Mouse (Mus musculus) lung, embryonic 16.5 days (tissue): ENCODE results near the gene Exosc2. TPM values are rescaled to one million over a fixed set of nuclear protein-coding genes. Genes with fewer than 3 reads are reported as not detected.
A peak's percentile ranks its signal among the peaks of the same experiment; 100 is the strongest.
"Not testable (repeated sequence)": the region's sequence is repeated elsewhere in the genome, so short reads cannot be mapped to it uniquely, and the experiment has no call there.

Experiments
- ATAC-seq: fragments of 200-750 bp; cut with Nextera tagmentation; 2 replicates; pipeline ENCODE4 v1.8.0; 2017; ENCODE audit warnings: low read depth, mild to moderate bottlenecking, moderate library complexity
- H3K27ac ChIP-seq: fragments of 300-500 bp; sonication (generic); 2 replicates; pipeline ENCODE4 v1.5.1; 2014; ENCODE audit warnings: mild to moderate bottlenecking, control low read depth, low read length
- H3K27me3 ChIP-seq: fragments of 300-500 bp; sonication (generic); 2 replicates; pipeline ENCODE4 v1.6.1; 2014; ENCODE audit warnings: low read depth, low read length, mixed read lengths; ENCODE audit not compliant: control insufficient read depth, insufficient read depth
- H3K36me3 ChIP-seq: fragments of 300-500 bp; sonication (generic); 2 replicates; pipeline ENCODE4 v1.6.1; 2014; ENCODE audit warnings: low read length; ENCODE audit not compliant: control insufficient read depth, insufficient read depth
- H3K4me1 ChIP-seq: fragments of 300-500 bp; sonication (generic); replicated peaks from 2 replicates; pipeline ENCODE4 v1.6.1; 2014; ENCODE audit warnings: low read length, mixed read lengths; ENCODE audit not compliant: control insufficient read depth, insufficient read depth
- H3K4me2 ChIP-seq: fragments of 300-500 bp; sonication (generic); 2 replicates; pipeline ENCODE4 v1.6.1; 2014; ENCODE audit warnings: low read depth, low read length, control low read depth
- H3K4me3 ChIP-seq: fragments of 300-500 bp; sonication (generic); 2 replicates; pipeline ENCODE4 v1.5.1; 2014; ENCODE audit warnings: mild to moderate bottlenecking, low read length, control low read depth
- H3K9ac ChIP-seq: fragments of 300-500 bp; sonication (generic); 2 replicates; pipeline ENCODE4 v1.6.1; 2014; ENCODE audit warnings: low read length, control low read depth
- H3K9me3 ChIP-seq: fragments of 300-500 bp; sonication (generic); 2 replicates; pipeline ENCODE4 v1.6.1; 2016; ENCODE audit warnings: low read length; ENCODE audit not compliant: control insufficient read depth
- WGBS: fragments of 180-500 bp; shearing (Covaris S2); extraction: QIAGEN DNeasy Blood & Tissue Kit; methylation state at CpG from one replicate; pipeline ENCODE4 v1.1.7; 2014; 5-methylcytosine and 5-hydroxymethylcytosine counted together
- polyA plus RNA-seq: library from polyadenylated mRNA; unstranded; fragments of >200 nt; fragmentation: Nextera tagmentation; extraction: Ambion mirVana; gene quantifications from 2 replicates; pipeline ENCODE4 v1.2.1, GENCODE M21; 2015

Exosc2 gene
- polyA plus RNA-seq, 1 experiment from 2014 or later, result 55.1 TPM

GRCm38 (mm10) chr2:31662939-31663803 is 7.3 kb upstream of the Exosc2 start:
- Histone ChIP-seq H3K27ac (no peak overlapping the region), H3K9me3 (peaks cover 4% of the 10 kb centered on the region), H3K9ac (no peak overlapping the region), H3K27me3 (no peaks in the 10 kb centered on the region; the same call in 1 of the 2 replicates), H3K4me3 (no peak overlapping the region), H3K4me2 (no peak overlapping the region), H3K36me3 (no peaks in the 10 kb centered on the region), H3K4me1 (no peaks in the 10 kb centered on the region)
- peak; percentile 12; the same call in 1 of the 2 replicates for ATAC-seq
- WGBS, result 52% methylated on average over 8 of the region's 8 CpGs

- Histone ChIP-seq H3K27me3 (no peaks in the 10 kb centered on the region; the same call in 1 of the 2 replicates), H3K4me3 (no peak overlapping the region), H3K9ac (no peak overlapping the region), H3K4me2 (no peak overlapping the region), H3K27ac (no peak overlapping the region), H3K9me3 (peaks cover 4% of the 10 kb centered on the region), H3K4me1 (no peaks in the 10 kb centered on the region), H3K36me3 (no peaks in the 10 kb centered on the region)
- ATAC-seq, result no peak
- 67% methylated on average over 1 of the region's 1 CpGs for WGBS
These were observed 6.7 kb upstream of the Exosc2 start for GRCm38 (mm10) chr2:31663804-31664180.

- Histone ChIP-seq H3K27ac (no peak overlapping the region), H3K27me3 (no peaks in the 10 kb centered on the region; the same call in 1 of the 2 replicates), H3K4me2 (no peak overlapping the region), H3K4me3 (no peak overlapping the region), H3K4me1 (peaks cover 8% of the 10 kb centered on the region; the same call in 1 of the 2 replicates), H3K36me3 (no peaks in the 10 kb centered on the region), H3K9me3 (no peaks in the 10 kb centered on the region), H3K9ac (no peak overlapping the region)
- no peak for ATAC-seq
- 23% methylated on average over 4 of the region's 4 CpGs for WGBS
These were observed 3.2 kb upstream of the Exosc2 start for GRCm38 (mm10) chr2:31667332-31667731.

- Histone ChIP-seq H3K4me2 (no peak overlapping the region), H3K9me3 (no peaks in the 10 kb centered on the region), H3K27ac (no peak overlapping the region), H3K4me3 (no peak overlapping the region), H3K9ac (no peak overlapping the region), H3K4me1 (no peaks in the 10 kb centered on the region), H3K27me3 (no peaks in the 10 kb centered on the region), H3K36me3 (peaks cover 48% of the 10 kb centered on the region)
- WGBS, result 95% methylated on average over 6 of the region's 6 CpGs
- no peak for ATAC-seq
These were observed 8.1 kb downstream of the Exosc2 start for GRCm38 (mm10) chr2:31678641-31679040.

- peaks cover 32% of the 10 kb centered on the region for H3K36me3 ChIP-seq
- H3K27me3 ChIP-seq, H3K4me3 ChIP-seq, H3K9me3 ChIP-seq, H3K27ac ChIP-seq, ATAC-seq, H3K4me2 ChIP-seq, H3K4me1 ChIP-seq, H3K9ac ChIP-seq: not testable (repeated sequence)
- 82% methylated on average over 15 of the region's 15 CpGs for WGBS
These were observed 10.7 kb downstream of the Exosc2 start for GRCm38 (mm10) chr2:31681051-31681707.

GRCm38 (mm10) chr2:31681731-31682235 is 11.3 kb downstream of the Exosc2 start:
- Histone ChIP-seq H3K27ac (no peak overlapping the region), H3K4me1 (no peaks in the 10 kb centered on the region), H3K9me3 (no peaks in the 10 kb centered on the region), H3K36me3 (peaks cover 27% of the 10 kb centered on the region), H3K9ac (no peak overlapping the region), H3K4me3 (no peak overlapping the region), H3K4me2 (no peak overlapping the region), H3K27me3 (no peaks in the 10 kb centered on the region)
- WGBS, result 84% methylated on average over 6 of the region's 6 CpGs
- ATAC-seq, result no peak

DNA sequence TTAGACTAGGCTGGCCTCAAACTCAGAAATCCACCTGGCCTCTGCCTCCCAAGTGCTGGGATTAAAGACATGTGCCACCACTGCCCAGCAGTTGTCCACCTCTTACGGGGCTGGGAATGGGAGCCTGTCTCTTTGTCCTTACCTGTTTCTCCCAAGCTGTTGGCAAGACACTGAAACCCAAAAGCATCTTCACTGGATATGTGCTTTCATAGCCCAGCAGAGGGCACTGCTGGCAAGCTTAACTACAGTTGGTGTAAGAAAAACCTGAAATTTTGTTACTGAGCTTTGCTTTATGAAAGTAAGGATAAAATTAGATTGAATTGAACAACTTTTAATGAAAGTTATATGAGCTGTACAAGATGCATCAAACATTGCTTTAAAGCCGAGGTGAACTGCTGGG is 13.2 kb downstream of the Exosc2 start:
- no peak overlapping the region for H3K4me2 ChIP-seq
- no peaks in the 10 kb centered on the region for H3K9me3 ChIP-seq
- peaks cover 17% of the 10 kb centered on the region for H3K36me3 ChIP-seq
- no peak overlapping the region for H3K4me3 ChIP-seq
- no peak overlapping the region for H3K27ac ChIP-seq
- no peak for ATAC-seq
- H3K4me1 ChIP-seq, result 0 out of 2 replicates have a peak, but pooled peaks cover 3% of the 10 kb centered on the region
- no peak overlapping the region for H3K9ac ChIP-seq
- 19% methylated on average over 2 of the region's 2 CpGs for WGBS
- H3K27me3 ChIP-seq, result no peaks in the 10 kb centered on the region

- 0 out of 2 replicates have a peak, but pooled peaks cover 3% of the 10 kb centered on the region for H3K36me3 ChIP-seq
- peak within 1 kb of the TSS; percentile 98 for H3K4me3 ChIP-seq
- H3K27ac ChIP-seq, result peak within 1 kb of the TSS; percentile 95
- under 1% methylated on average over 64 of the region's 64 CpGs for WGBS
- H3K4me2 ChIP-seq, result peak within 1 kb of the TSS; percentile 77
- H3K4me1 ChIP-seq, result peaks cover 15% of the 10 kb centered on the region
- no peaks in the 10 kb centered on the region; the same call in 1 of the 2 replicates for H3K9me3 ChIP-seq
- no peaks in the 10 kb centered on the region for H3K27me3 ChIP-seq
- H3K9ac ChIP-seq, result peak within 1 kb of the TSS; percentile 94
- ATAC-seq, result peak; percentile 99
These were observed 17.8 kb downstream of the Exosc2 start, which contains the start of gene Abl1 for GRCm38 (mm10) chr2:31688074-31688925. Abl1 (plus strand) TSS chr2:31688376.
